Mouse (Mus musculus) cerebellum, adult 2 months (tissue): ENCODE results near the gene Zer1. TPM values are rescaled to one million over a fixed set of nuclear protein-coding genes. Genes with fewer than 3 reads are reported as not detected.

Experiments
- DNase-seq, 2 experiments: peaks; one replicate each; pipeline ENCODE4 v3.0.0; 2021
- H3K27ac ChIP-seq: fragments of 200-500 bp; 2 replicates; pipeline ENCODE4 v1.5.1; 2012; ENCODE audit warnings: low read length, control low read depth, inconsistent platforms; ENCODE audit not compliant: insufficient read depth
- H3K27me3 ChIP-seq: fragments of 200-500 bp; 2 replicates; pipeline ENCODE4 v1.6.1; 2012; ENCODE audit warnings: inconsistent platforms, mild to moderate bottlenecking, low read length, moderate library complexity; ENCODE audit not compliant: control insufficient read depth, insufficient read depth
- H3K4me1 ChIP-seq: fragments of 200-500 bp; 2 replicates; pipeline ENCODE4 v1.6.1; 2011; ENCODE audit warnings: low read length; ENCODE audit not compliant: control insufficient read depth, insufficient read depth
- H3K4me3 ChIP-seq: fragments of 200-500 bp; replicated peaks from 2 replicates; pipeline ENCODE3; 2011; ENCODE audit warnings: mild to moderate bottlenecking, low read depth, low read length, control low read depth; ENCODE audit not compliant: insufficient read depth
- CTCF ChIP-seq: fragments of 200-500 bp; IDR thresholded peaks from 2 replicates; pipeline ENCODE4 v1.5.1; 2011; ENCODE audit warnings: low read depth, mild to moderate bottlenecking, control low read depth, low read length, moderate library complexity, borderline replicate concordance; ENCODE audit not compliant: insufficient read depth
- POLR2A ChIP-seq: fragments of 200-500 bp; IDR thresholded peaks from 2 replicates; pipeline ENCODE4 v1.6.1; 2011; ENCODE audit warnings: low read length, control low read depth, borderline replicate concordance; ENCODE audit not compliant: insufficient read depth
- WGBS: fragments of 180-500 bp; shearing (Covaris S2); methylation state at CpG from one replicate; pipeline ENCODE4 v1.1.7; 2018; 5-methylcytosine and 5-hydroxymethylcytosine counted together
- polyA plus RNA-seq: library from polyadenylated mRNA; depleted of rRNA; stranded (reverse); fragments of >200 nt; gene quantifications from 2 replicates; pipeline ENCODE4 v1.2.3, GENCODE M21; 2012

Gene Zer1
- polyA plus RNA-seq, 1 experiment: 137 TPM

DNA sequence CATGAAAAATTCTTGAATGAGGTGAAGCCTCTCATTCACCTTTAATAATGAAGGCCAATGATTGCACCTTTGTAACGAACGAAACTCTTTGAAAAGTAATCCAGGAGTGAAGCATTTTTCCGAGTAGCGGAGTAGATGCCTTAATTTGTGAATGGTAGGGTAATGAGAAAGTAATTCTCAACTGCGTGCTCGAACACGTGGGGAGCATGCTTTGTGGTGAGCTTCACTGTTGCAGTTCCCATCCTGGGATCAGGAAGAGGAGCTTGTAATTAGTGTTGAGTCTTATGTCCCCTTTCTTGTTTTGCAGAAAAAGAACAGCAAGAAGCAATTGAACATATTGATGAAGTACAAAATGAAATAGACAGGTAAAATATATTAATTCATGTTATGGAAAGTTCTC lies 56.4 kb downstream of the Zer1 start:
- no peak for DNase-seq
- no peaks in the 10 kb centered on the region for H3K27me3 ChIP-seq
- TF ChIP-seq CTCF (no peak), POLR2A (no peak)
- H3K4me3 ChIP-seq: no peak overlapping the region
- H3K4me1 ChIP-seq: no peaks in the 10 kb centered on the region
- WGBS: 13% methylated on average over 7 of the region's 7 CpGs
- no peak overlapping the region for H3K27ac ChIP-seq

DNA sequence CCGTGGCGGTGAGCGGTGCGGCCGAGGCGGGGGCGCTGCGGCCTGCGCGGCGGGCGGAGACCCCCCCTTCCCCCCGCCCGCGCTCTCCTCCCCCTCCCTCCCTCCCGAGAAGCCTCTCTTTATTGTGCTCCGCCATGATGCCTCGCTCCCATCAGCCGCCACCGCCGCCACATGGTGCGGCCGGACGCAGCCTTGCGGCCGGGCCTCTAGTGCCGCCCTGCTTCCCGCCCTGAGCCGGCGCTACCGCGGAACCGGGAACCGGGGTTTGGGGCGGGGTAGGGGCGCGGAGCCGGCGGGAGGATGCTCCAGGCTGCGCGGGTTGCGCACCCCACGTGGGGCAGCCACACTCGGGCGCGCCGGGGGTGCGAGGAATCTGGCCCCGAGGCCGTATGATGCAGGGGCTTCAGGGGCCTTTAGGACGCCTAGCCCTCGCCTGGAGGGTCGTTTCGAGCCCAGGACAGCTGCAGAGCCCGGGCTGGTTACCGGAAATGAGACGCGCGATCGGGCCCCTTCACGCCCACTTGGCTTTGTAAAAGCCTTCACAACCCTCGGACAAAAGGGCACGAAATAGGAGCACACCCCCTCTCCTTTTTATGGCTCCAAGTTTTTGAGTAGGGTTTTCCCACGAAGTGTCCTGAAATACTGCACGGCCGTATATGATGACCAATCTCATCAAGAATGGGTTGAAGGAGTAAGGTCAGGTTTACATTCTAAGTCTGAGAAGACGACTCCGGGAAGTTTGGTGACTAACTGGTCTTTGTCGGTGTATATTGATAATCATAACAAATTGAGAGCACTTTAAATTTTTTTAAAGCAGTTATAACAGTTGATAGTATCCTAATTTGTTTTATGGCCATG lies 57.1 kb downstream of the Zer1 start:
- DNase-seq: peak; percentile 54 to 66
- under 1% methylated on average over 56 of the region's 69 CpGs for WGBS
- TF ChIP-seq CTCF (no peak), POLR2A (no peak)
- Histone ChIP-seq H3K4me1 (no peaks in the 10 kb centered on the region), H3K27ac (no peak overlapping the region), H3K27me3 (no peaks in the 10 kb centered on the region), H3K4me3 (peak overlapping the region; percentile 87)

DNA sequence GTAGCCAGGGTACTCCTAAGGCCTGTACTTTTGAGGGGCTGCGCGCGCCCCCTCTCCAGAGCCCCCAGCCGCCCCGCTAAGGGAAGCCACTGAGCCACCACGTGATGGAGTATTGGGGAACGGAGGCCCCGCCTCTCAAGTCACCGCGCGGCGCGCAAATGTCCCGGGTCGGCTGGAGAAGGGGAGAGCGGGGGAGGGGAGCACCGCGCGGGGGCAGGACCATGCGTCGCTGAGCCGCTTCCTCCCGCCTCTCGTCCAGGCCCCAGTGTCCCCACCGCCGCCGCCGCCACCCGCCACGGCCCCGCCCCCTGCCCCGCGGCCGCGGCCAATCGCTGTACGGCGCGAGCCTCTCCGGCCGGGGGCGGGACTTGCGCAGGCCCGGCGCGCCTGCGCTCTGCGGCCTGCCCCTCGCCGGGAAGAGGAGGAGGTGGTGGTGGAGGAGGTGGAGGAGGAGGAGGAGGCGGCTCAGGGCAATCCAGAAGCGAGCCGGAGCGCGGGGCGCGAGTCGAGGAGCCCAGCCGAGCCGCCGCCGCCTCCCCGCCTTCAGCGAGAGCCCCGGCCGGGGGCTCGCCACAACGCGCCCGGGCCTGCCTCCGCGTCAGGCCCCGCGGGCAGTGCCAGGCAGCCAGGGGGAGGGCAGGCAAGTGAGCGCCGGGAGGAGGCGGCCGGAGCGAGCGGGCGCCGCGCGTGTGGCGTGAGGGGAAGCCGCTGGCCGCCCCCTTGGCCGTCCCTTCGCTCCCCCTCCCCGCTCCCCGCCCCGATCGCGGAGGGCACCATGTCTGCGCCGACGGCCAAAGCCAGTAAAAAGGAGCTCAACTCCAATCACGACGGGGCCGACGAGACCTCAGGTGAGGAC lies 58.1 kb downstream of the Zer1 start:
- peak; percentile 94 to 96 for DNase-seq
- Histone ChIP-seq H3K27ac (peak overlapping the region; percentile 91), H3K4me1 (no peaks in the 10 kb centered on the region), H3K4me3 (peak overlapping the region; percentile 87), H3K27me3 (no peaks in the 10 kb centered on the region)
- TF ChIP-seq CTCF: no peak
- TF ChIP-seq POLR2A: peak; percentile 68; the same call in 1 of the 2 replicates
- under 1% methylated on average over 91 of the region's 101 CpGs for WGBS

DNA sequence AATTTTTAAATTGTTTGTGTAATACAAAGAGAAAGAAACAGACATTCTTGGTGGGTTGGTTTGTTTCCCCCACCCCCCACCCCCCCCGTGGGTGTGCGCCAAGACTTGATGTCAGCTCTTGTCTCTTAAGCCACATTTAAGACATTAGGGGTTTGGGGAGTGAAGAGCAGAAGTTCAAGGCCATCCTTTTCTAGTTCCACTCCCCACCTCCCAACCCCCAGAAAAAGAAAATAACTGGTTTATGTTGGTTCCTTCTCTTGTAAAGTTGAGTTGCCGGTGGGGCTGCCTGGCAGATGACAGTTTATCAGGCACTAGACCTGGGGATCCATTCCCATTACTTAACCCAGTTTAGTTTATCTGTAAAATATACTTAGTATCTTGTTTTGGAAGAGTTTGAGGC lies 60.1 kb downstream of the Zer1 start:
- TF ChIP-seq POLR2A: no peak
- no peak for TF ChIP-seq CTCF
- Histone ChIP-seq H3K4me3 (no peak overlapping the region), H3K27me3 (no peaks in the 10 kb centered on the region), H3K4me1 (no peaks in the 10 kb centered on the region), H3K27ac (no peak overlapping the region)
- WGBS: 53% methylated on average over 3 of the region's 3 CpGs
- DNase-seq: no peak

DNA sequence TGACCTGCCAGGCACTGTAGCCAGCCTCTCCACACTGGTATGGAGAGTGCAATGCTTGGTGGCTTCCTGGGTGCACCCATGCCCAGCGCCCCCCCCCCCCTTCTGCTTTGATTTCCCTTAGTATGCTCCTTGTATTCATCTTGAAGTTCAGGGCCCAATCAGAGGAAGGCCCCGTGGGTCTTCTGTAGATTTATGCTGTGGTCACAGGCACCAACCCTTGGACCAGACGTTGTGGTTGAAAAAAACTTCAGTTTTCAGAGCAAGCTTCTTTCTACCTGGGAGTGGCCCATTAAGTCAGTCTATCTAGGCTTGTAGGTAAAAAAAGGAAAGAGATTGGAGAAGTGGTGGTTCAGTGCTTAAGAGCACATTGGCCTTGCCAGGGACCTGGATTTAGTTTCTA lies 60.6 kb downstream of the Zer1 start:
- WGBS: 43% methylated on average over 3 of the region's 3 CpGs
- Histone ChIP-seq H3K27ac (no peak overlapping the region), H3K4me3 (no peak overlapping the region), H3K27me3 (no peaks in the 10 kb centered on the region), H3K4me1 (no peaks in the 10 kb centered on the region)
- DNase-seq: no peak
- TF ChIP-seq POLR2A: no peak
- no peak for TF ChIP-seq CTCF

DNA sequence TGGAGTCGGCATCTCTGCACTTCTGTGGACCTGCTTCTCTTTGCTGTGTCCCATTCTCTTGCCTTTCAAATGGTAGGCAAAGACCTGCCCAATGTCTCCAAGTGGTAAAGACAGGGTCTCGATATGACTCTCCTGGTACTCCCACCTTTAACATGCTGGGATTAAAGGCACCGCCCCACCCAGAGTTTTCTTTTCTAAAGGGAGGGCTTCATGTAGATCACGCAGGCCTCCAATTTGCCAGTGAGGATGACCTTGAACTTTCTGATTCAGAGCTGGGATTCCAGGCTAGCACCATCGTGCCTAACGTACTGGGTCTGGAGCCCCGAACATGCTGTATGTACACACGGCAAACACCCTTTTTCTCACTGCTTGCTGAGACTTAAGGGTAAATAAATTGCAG lies 61.1 kb downstream of the Zer1 start:
- no peak for DNase-seq

DNA sequence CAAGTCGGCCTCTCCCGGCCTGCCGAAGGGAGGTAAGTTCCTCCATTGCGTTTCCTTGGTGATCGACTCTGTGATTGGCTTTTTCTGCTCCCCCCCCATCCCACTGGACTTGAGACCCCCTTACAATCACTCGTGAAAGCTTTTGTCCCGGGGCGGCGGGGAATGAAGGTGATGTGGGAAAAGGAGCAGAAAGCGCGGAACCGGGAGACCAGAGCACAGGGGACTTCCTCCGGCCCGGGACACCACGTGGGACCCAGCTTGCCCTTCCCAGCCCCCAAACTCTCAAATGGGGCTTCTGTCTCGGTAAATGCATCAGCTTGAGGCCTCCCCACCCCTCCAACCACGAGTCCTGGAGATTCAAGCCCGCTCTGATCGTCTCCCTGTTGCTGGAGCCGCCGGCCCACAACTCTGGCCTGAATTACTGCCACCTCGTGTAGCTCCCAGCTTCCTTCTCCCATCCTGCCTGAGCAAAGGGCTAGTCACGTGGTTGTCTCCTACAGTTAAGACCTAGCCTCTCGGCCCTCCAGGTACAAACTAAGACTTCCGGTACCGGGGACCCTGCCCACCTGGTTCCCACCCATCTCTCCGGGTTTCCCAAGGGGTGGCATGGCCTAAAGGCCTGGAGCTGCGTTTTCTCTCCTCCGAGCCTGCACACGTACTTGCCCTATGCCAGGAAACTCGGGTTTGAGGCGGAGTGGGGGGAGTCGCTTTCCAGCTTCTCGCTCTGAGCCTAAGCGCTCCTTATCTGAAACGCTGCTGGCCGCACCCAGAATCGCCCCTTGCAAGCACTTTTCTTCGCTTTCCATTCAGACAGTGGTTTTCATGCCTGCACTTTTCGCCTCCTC lies 61.9 kb downstream of the Zer1 start:
- peak overlapping the region; percentile 70 for H3K4me3 ChIP-seq
- peak; percentile 66 to 72 for DNase-seq
- WGBS: 2% methylated on average over 40 of the region's 40 CpGs
- peak overlapping the region; percentile 47 for H3K27ac ChIP-seq
- H3K4me1 ChIP-seq: no peaks in the 10 kb centered on the region
- TF ChIP-seq CTCF (peak; percentile 12; the same call in 1 of the 2 replicates), POLR2A (peak; percentile 48; the same call in 1 of the 2 replicates)
- H3K27me3 ChIP-seq: no peaks in the 10 kb centered on the region

More for the DNA sequence above, 61.1 kb downstream of the Zer1 start:
- WGBS: 44% methylated on average over 8 of the region's 8 CpGs
- H3K4me3 ChIP-seq: peak overlapping the region; percentile 70
- no peaks in the 10 kb centered on the region for H3K4me1 ChIP-seq
- no peak overlapping the region for H3K27ac ChIP-seq
- H3K27me3 ChIP-seq: no peaks in the 10 kb centered on the region
- TF ChIP-seq POLR2A: no peak
- TF ChIP-seq CTCF: no peak
